Mouse (Mus musculus) spleen, adult 12 weeks (tissue): ENCODE data around the gene Sesn3.
"Not testable (repeated sequence)": the region's sequence is repeated elsewhere in the genome, so short reads cannot be mapped to it uniquely, and the experiment has no call there.

Source experiments
- DNase-seq: peaks from one replicate; pipeline ENCODE4 v3.0.0; 2022; ENCODE audit warnings: low spot score

Sesn3 gene

GRCm38 (mm10) chr9:14274986-14275720 is at the start of gene Sesn3:
Gene Sesn3, plus strand, starts transcription at chr9:14275067.
- DNase-seq, result peak; percentile 67

- DNase-seq, result not testable (repeated sequence)
Measured at GRCm38 (mm10) chr9:14227086-14227485, 47.8 kb upstream of the Sesn3 start.

GRCm38 (mm10) chr9:14233702-14234373 is 41.0 kb upstream of the Sesn3 start:
- no peak for DNase-seq

- DNase-seq, result no peak
Measured at GRCm38 (mm10) chr9:14235286-14235685, 39.6 kb upstream of the Sesn3 start.

- not testable (repeated sequence) for DNase-seq
Measured at GRCm38 (mm10) chr9:14241003-14241402, 33.9 kb upstream of the Sesn3 start.

GRCm38 (mm10) chr9:14242308-14242707 is 32.6 kb upstream of the Sesn3 start:
- DNase-seq, result no peak

GRCm38 (mm10) chr9:14244528-14244927 is 30.3 kb upstream of the Sesn3 start:
- DNase-seq, result peak; percentile 19

- no peak for DNase-seq
Measured at GRCm38 (mm10) chr9:14245013-14245586, 29.8 kb upstream of the Sesn3 start.

- DNase-seq, result no peak
Measured at GRCm38 (mm10) chr9:14246016-14246799, 28.7 kb upstream of the Sesn3 start.

- no peak for DNase-seq
Measured at GRCm38 (mm10) chr9:14247480-14248208, 27.2 kb upstream of the Sesn3 start.

- DNase-seq, result no peak
Measured at GRCm38 (mm10) chr9:14248209-14248596, 26.7 kb upstream of the Sesn3 start.

- no peak for DNase-seq
Measured at GRCm38 (mm10) chr9:14261150-14261549, 13.7 kb upstream of the Sesn3 start.

- peak; percentile 8 for DNase-seq
Measured at GRCm38 (mm10) chr9:14262568-14262972, 12.3 kb upstream of the Sesn3 start.

GRCm38 (mm10) chr9:14266470-14266869 is 8.4 kb upstream of the Sesn3 start:
- DNase-seq, result no peak

GRCm38 (mm10) chr9:14268578-14268977 is 6.3 kb upstream of the Sesn3 start:
- DNase-seq, result no peak

GRCm38 (mm10) chr9:14272921-14273320 is 1.9 kb upstream of the Sesn3 start:
- DNase-seq, result no peak

- no peak for DNase-seq
Measured at GRCm38 (mm10) chr9:14274586-14274985, 281 bp upstream of the Sesn3 start.

- DNase-seq, result peak; percentile 90
Measured at GRCm38 (mm10) chr9:14275792-14276480, 1.1 kb downstream of the Sesn3 start.

GRCm38 (mm10) chr9:14276481-14277287 is 1.8 kb downstream of the Sesn3 start:
- DNase-seq, result peak; percentile 47

- DNase-seq, result no peak
Measured at GRCm38 (mm10) chr9:14277365-14277991, 2.6 kb downstream of the Sesn3 start.
